Mouse (Mus musculus) adipocyte (in vitro differentiated cells): ENCODE data around the gene Zfp219.
"Not testable (repeated sequence)": the region's sequence is repeated elsewhere in the genome, so short reads cannot be mapped to it uniquely, and the experiment has no call there.

Source experiments
- DNase-seq: peaks from one replicate; pipeline ENCODE4 v3.0.0-alpha.2; 2016; ENCODE audit warnings: low spot score

The Zfp219 gene

GRCm38 (mm10) chr14:52020486-52021137 lies at the start of gene Zfp219:
TSS of gene Zfp219 (minus strand) at chr14:52020733.
- DNase-seq, result peak; percentile 89

- no peak for DNase-seq
Measured at GRCm38 (mm10) chr14:52066135-52066534, 45.6 kb upstream of the Zfp219 start.

- no peak for DNase-seq
Measured at GRCm38 (mm10) chr14:52061798-52062197, 41.3 kb upstream of the Zfp219 start.

- no peak for DNase-seq
Measured at GRCm38 (mm10) chr14:52060800-52061199, 40.3 kb upstream of the Zfp219 start.

GRCm38 (mm10) chr14:52059982-52060381 lies 39.4 kb upstream of the Zfp219 start:
- DNase-seq, result peak; percentile 27

- DNase-seq, result not testable (repeated sequence)
Measured at GRCm38 (mm10) chr14:52052720-52053119, 32.2 kb upstream of the Zfp219 start.

GRCm38 (mm10) chr14:52045966-52046565 lies 25.5 kb upstream of the Zfp219 start:
- no peak for DNase-seq

- no peak for DNase-seq
Measured at GRCm38 (mm10) chr14:52044901-52045678, 24.6 kb upstream of the Zfp219 start.

GRCm38 (mm10) chr14:52043446-52043845 lies 22.9 kb upstream of the Zfp219 start:
- DNase-seq, result no peak

GRCm38 (mm10) chr14:52042359-52042758 lies 21.8 kb upstream of the Zfp219 start, which contains the start of gene Olfr221:
TSS of gene Olfr221 (minus strand) at chr14:52042459.
- DNase-seq, result not testable (repeated sequence)

- DNase-seq, result no peak
Measured at GRCm38 (mm10) chr14:52039332-52039731, 18.8 kb upstream of the Zfp219 start.

- no peak for DNase-seq
Measured at GRCm38 (mm10) chr14:52035926-52036325, 15.4 kb upstream of the Zfp219 start.

- DNase-seq, result no peak
Measured at GRCm38 (mm10) chr14:52026342-52026741, 5.8 kb upstream of the Zfp219 start.

- DNase-seq, result no peak
Measured at GRCm38 (mm10) chr14:52024133-52024532, 3.6 kb upstream of the Zfp219 start.

- peak; percentile 90 for DNase-seq
Measured at GRCm38 (mm10) chr14:52022709-52023459, 2.4 kb upstream of the Zfp219 start.

- DNase-seq, result no peak
Measured at GRCm38 (mm10) chr14:52022244-52022708, 1.7 kb upstream of the Zfp219 start.

GRCm38 (mm10) chr14:52021568-52022212 lies 1.2 kb upstream of the Zfp219 start:
- no peak for DNase-seq

GRCm38 (mm10) chr14:52021138-52021529 lies 601 bp upstream of the Zfp219 start:
- DNase-seq, result no peak

GRCm38 (mm10) chr14:52019590-52020340 lies 768 bp downstream of the Zfp219 start:
- DNase-seq, result peak; percentile 97

- no peak for DNase-seq
Measured at GRCm38 (mm10) chr14:52019051-52019589, 1.4 kb downstream of the Zfp219 start.
